Mouse (Mus musculus) mouse trophoblast stem cell (cell line): Measurements from ENCODE around the gene Mrpl49.

Experiments used
- in situ Hi-C, 2 experiments: fragments of 300-500 bp; cut with MseI, MboI; formaldehyde crosslinking; loops; 2 replicates in 1 of 2; 3 replicates in 1 of 2; pipeline ENCODE4 v1.15.1; 2025

The Mrpl49 gene

GRCm38 (mm10) chr19:6037695-6038094 is 19.9 kb downstream of the Mrpl49 start:
- in situ Hi-C loops, result no loop called here

- in situ Hi-C loops, result no loop called here
Measured at GRCm38 (mm10) chr19:6035966-6036585, 21.5 kb downstream of the Mrpl49 start.

GRCm38 (mm10) chr19:6030520-6031280 is 26.9 kb downstream of the Mrpl49 start:
- in situ Hi-C loops, result no loop called here

- in situ Hi-C loops, result no loop called here
Measured at GRCm38 (mm10) chr19:6029426-6029825, 28.2 kb downstream of the Mrpl49 start.

GRCm38 (mm10) chr19:6028991-6029390 is 28.6 kb downstream of the Mrpl49 start:
- in situ Hi-C loops, result no loop called here

GRCm38 (mm10) chr19:6023930-6024329 is 33.7 kb downstream of the Mrpl49 start:
- in situ Hi-C loops, result no loop called here

GRCm38 (mm10) chr19:6023059-6023458 is 34.5 kb downstream of the Mrpl49 start:
- in situ Hi-C loops, result no loop called here

GRCm38 (mm10) chr19:6020276-6020675 is 37.3 kb downstream of the Mrpl49 start:
- in situ Hi-C loops, result no loop called here

GRCm38 (mm10) chr19:6018142-6019089 is 39.2 kb downstream of the Mrpl49 start:
- in situ Hi-C loops, result loop anchor here (5.0 kb wide), 2 partner anchors 51 to 56 kb away; partner anchors contain the start of gene Pola2 (in 1 of the 2)

- in situ Hi-C loops, result loop anchor here (5.0 kb wide), 2 partner anchors 49 to 54 kb away; partner anchors contain the start of gene Pola2 (in 1 of the 2)
Measured at GRCm38 (mm10) chr19:6016532-6016931, 41.1 kb downstream of the Mrpl49 start.

- in situ Hi-C loops, result loop anchor here (5.0 kb wide), 2 partner anchors 48 to 53 kb away; partner anchors contain the start of gene Pola2 (in 1 of the 2)
Measured at GRCm38 (mm10) chr19:6015511-6016315, 41.9 kb downstream of the Mrpl49 start, which contains the start of gene Capn1. Gene Capn1 (minus strand): TSS chr19:6015897.

GRCm38 (mm10) chr19:6014991-6015510 is 42.5 kb downstream of the Mrpl49 start:
- in situ Hi-C loops, result loop anchor here (5.0 kb wide), 2 partner anchors 48 to 53 kb away; partner anchors contain the start of gene Pola2 (in 1 of the 2)

- in situ Hi-C loops, result no loop called here
Measured at GRCm38 (mm10) chr19:6013691-6014090, 43.9 kb downstream of the Mrpl49 start.

- in situ Hi-C loops, result no loop called here
Measured at GRCm38 (mm10) chr19:6009137-6009536, 48.4 kb downstream of the Mrpl49 start.

- in situ Hi-C loops, result no loop called here
Measured at GRCm38 (mm10) chr19:6007013-6007412, 50.6 kb downstream of the Mrpl49 start.

GRCm38 (mm10) chr19:6005541-6005940 is 52.0 kb downstream of the Mrpl49 start:
- in situ Hi-C loops, result no loop called here
